Mouse (Mus musculus) cortical plate, adult 2 months (tissue): ENCODE data around the gene Pdk3.

Source experiments
- CTCF ChIP-seq: fragments of 200-500 bp; IDR thresholded peaks from 2 replicates; pipeline ENCODE4 v1.5.1; 2011; ENCODE audit warnings: mild to moderate bottlenecking, control low read depth, low read length; ENCODE audit not compliant: insufficient read depth; ENCODE audit errors: extremely low read depth
- POLR2A ChIP-seq: fragments of 200-500 bp; IDR thresholded peaks from 2 replicates; pipeline ENCODE4 v1.6.1; 2011; ENCODE audit warnings: mild to moderate bottlenecking, low read length, control low read depth; ENCODE audit not compliant: insufficient read depth; ENCODE audit errors: extremely low read depth

GRCm38 (mm10) chrX:93793168-93793567 is 38.8 kb downstream of the Pdk3 start:
- TF ChIP-seq CTCF (peak; percentile 29), POLR2A (no peak)
